Mouse (Mus musculus): Measurements from ENCODE around the gene Cnksr3. TPM values are rescaled to one million over a fixed set of nuclear protein-coding genes. Genes with fewer than 3 reads are reported as not detected.

The Cnksr3 gene
- total RNA-seq (2021), result 10 to 100 TPM; 20.0 to 20.8 TPM

DNA sequence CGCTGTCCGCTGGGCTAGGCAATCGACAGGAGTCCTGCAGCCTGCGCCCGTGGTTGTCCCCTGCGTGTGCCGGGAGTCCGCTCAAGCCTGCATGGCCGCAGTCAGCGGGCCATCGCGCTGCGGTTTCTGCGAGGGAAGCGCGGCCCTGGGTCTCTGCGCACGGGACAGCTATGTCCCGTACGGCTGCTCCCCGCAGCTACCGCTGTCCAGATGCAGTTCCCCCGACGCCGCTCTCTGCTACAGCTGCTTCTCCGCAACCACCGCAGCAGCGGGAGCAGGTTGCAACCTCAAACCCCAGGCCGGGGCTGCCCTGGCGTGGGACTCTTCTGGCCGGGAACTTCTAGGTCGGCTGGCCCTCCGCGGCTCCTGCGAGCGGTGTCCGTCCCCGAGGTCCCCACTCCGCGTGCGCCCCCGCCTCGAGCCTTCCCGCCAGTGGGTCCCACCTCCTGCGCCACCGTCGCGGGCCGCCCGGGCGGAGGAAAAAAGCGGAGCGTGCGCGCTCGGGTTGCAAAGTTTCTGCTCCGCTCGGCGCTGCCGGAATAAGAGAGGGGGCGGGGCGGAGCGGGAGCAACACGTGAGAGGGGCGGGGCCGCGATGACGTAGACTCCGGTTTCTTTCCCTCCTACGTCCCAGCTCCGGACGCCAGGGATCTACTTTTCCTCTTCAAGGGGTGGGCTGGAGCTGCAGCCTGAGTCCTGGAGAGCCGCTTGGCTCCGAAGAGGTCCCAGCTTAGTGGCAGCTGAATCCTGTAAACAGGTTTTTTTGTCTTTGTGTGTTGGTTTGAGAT is at the start of gene Cnksr3:
Gene Cnksr3 (minus strand): TSS at position 542 of the 787 bp plus-strand sequence.
- intact Hi-C loops (cut with DNase I), result loop anchor here (5.0 kb wide), 4 partner anchors 65 to 135 kb away; no protein-coding TSS in a partner anchor
- DNase-seq (ENCODE audit: low spot score), result peak; percentile 93

DNA sequence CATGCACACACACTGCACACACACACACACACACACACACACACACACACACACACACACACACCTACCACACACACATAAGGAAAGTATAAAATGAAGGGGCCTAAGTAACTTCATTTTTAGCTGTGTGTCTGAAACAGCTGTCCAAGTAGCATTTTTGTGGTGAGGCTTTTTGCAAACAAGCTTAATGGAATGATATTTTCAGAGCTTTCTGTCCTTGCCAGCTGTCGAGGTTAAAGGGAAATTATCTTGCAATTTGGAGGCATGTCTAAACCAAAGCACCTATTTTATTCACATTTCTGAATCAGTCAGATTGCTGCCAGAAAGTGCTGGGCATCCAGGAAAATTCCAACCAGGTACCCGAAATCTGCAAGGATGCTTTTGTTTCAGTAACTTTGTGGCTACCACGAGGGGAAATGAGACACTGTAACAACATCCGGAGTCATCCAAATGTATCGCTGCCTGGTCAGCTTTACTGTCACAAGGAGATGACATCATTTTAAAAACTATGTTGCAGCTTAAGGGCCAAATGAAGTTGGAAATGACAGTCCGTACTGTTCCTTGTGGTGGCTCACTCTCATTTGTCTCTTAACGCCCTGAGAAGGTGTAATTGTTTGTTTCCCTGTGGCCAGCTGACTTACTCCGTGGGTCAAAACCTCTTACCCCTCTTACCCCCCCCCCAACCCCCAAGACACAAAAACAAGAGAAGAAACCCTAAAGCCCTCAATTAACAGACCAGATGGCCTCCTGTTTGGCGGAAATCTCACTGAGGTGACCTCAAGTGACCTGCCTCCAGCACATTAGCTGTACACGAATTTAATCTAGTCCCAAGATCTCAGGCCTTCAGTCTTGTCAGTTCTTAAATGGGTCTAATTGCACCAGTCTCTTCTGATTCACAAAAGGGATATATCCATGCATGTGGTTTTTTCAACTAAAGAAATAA is 48.4 kb upstream of the Cnksr3 start:
- intact Hi-C loops (cut with DNase I), result no loop called here
- DNase-seq (ENCODE audit: low spot score), result no peak

DNA sequence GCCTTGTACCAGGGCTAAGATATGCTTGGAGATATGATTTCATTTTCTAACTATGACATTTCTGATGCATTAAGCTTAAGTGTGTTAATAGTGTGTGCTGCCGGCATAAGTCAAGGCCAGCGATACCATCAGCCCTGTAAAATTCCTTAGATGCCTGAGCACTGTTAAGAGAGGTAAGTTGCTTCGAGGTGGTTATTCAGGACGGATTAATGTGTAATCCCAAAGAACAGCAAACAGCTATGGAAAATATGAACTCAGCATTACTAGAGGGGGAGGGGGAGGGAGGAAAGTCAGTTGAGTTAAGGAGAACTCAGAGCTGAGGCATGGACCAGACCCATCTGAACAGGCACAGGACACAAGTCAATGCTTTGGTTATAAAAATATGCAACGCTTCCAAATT is 46.6 kb upstream of the Cnksr3 start:
- intact Hi-C loops (cut with DNase I), result no loop called here
- no peak for DNase-seq (ENCODE audit: low spot score)

DNA sequence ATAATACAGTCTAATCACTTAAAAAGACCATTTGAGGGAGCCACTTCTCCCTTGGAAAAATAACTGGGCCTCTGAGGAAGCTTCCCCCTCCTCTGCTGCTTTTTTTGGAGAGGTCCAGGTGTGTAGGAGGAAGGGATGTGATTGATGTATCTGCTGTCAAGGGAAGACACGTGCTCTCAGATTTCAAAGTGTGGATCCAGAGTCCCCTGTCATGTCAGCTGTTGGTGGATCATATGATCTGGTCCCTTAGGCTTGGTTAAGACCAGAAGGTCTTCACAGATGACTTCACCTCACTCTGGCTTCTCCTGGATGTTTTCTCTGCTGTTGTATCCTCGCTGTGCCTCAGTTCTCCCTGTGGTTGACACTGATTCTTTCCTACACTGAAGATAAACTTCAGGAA is 38.4 kb upstream of the Cnksr3 start:
- intact Hi-C loops (cut with DNase I), result no loop called here
- DNase-seq (ENCODE audit: low spot score), result no peak

DNA sequence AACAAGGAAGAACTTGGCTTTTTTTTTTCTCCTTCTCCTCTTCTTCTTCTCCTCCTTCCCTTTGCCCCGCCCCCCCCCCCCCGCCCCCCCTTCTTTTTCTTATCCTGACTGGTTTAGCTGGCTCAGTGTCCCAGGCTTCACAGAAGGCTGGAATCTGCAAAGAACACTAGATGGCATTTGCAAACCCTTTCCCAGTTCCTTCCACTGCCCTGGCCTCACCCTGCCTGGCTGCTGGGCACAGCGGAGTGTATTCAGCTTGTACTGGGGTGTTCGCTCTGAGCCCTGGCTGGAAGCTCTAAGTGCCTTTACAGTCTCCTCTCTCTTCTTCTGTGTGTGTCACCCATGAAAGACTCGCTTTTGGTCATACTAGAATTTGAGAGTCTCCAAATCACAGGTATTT is 22.6 kb upstream of the Cnksr3 start:
- intact Hi-C loops (cut with DNase I), result no loop called here
- DNase-seq (ENCODE audit: low spot score), result no peak

DNA sequence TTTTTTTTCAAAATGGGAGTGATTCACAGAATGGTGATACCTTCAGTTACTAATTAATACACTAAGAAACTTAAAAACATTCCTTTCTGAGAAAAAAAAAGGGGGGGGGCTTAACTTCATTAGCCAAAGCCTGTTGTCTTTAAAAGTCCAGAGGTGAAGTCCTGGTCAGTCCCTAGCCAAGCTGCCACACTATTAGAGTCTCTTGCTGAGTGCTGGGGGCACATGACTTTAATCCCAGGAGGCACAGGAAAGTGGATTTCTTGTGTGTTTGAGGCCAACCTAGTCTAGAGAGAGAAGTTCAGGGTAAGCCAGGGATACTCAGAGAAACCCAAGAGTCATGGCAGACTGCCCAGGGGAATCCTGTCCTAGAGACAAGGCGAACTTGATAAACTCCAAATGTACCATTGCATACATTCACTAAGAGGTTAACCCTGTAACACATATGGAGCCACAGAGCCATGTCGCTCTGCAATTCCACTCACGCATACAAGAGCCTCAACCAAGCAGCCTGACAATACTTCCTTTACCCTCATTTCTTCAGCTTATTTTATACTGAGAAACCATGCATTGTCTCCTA is 5.6 kb upstream of the Cnksr3 start:
- intact Hi-C loops (cut with DNase I), result loop anchor here (5.0 kb wide), 1 partner anchor 105 kb away; no protein-coding TSS in a partner anchor
- no peak for DNase-seq (ENCODE audit: low spot score)

DNA sequence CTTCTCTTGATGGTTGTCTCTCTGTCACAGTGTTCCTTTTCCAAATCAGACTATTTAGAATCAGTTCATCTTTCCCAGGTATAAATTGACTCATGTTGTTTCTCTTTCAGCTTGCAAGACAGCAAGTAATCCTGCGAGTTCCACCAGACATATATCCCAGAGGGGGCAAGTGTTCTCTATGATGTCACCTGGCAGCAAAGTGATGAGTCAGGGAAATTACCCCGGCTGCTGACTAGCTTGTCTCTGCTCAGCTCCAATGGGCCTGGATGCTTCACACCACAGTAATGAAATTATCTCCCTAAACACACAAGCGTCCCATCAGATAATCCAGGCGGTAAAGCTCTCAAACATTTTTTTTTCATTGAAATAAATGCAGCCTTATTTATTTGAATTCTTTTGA is 2.7 kb upstream of the Cnksr3 start:
- DNase-seq (ENCODE audit: low spot score), result no peak
- intact Hi-C loops (cut with DNase I), result loop anchor here (5.0 kb wide), 5 partner anchors 63 to 137 kb away; no protein-coding TSS in a partner anchor

DNA sequence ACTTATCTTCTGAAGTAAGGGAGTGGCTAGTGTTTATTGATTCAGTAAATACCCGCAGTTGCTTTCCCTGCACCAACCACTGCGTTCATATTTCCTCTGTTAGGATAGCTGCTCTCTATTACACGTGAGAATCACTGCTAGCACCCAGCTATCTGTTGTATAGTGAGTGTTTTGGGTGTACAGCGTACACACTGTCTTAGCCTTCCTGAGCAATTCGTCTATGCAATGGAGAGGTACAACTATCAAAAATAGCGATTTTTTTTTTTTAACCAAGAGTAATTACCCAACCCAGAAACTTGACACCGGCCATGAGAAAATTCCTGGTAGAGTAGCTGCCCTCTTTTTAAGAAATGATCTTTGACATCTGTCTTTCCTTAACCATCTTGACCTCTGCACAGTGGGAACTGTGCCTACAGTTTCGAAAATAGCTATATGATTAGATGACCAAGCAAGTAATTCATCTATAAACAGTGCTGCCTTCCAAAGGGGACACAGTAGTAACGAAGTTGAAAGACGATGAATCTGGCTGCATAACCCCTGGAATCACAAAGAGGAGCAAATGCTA is 1.1 kb upstream of the Cnksr3 start:
- DNase-seq (ENCODE audit: low spot score), result no peak
- intact Hi-C loops (cut with DNase I), result loop anchor here (5.0 kb wide), 4 partner anchors 64 to 136 kb away; no protein-coding TSS in a partner anchor

DNA sequence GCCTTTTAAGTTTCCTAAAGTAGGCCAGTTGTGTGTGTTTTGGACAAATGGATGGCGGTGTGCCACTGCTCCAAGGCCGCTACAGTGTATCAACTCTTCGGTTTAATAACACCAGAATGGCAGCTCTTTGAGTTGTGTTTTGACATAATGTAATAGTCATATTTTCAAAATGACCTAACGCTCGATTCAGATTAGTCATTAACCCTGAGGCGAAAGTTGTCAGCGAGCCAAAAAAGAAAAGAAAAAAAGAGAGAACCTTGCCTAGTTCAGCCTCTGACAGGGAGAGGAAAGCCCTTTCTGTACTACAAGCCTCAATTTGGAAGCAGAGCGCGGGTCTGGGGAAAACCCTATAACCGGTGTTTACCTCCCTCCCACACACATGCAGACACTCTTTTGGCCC is 500 bp upstream of the Cnksr3 start:
- DNase-seq (ENCODE audit: low spot score), result no peak
- intact Hi-C loops (cut with DNase I), result loop anchor here (5.0 kb wide), 4 partner anchors 65 to 135 kb away; no protein-coding TSS in a partner anchor

DNA sequence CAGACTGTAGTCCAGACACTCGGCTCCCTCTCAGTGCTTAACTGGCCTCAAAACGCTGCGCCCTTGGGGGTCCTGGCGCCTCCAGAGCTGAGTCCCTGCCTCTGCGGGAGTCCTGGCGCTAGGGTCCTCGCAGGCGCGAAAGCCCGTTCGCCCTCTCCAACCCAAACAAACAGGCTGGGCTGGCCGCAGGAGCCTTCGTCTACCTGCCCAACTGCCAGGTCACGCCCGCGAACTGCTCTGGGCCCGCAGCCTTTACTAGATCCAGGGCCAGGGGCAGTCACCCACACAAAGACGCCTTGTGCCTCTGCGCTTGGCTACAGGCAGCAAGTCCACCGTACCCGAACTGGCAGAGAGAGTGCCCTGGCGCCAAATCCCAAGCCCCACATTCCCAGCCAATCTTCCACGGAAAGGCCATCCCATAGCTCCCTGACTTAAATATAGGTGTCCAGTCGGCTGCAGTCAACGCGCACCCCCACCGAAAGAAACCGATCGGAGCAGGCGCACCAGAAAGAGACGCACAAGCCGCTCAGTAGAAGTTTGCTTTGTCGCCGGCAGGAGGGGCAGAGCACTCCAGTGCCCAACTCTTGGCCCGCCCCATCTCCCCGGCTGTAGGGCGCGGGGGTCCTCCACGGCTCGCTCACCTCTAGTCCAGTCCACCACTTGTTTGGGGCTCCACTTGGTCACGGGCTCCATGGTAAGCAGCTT is 894 bp downstream of the Cnksr3 start:
- intact Hi-C loops (cut with DNase I), result loop anchor here (5.0 kb wide), 4 partner anchors 66 to 134 kb away; no protein-coding TSS in a partner anchor
- DNase-seq (ENCODE audit: low spot score), result peak; percentile 64

DNA sequence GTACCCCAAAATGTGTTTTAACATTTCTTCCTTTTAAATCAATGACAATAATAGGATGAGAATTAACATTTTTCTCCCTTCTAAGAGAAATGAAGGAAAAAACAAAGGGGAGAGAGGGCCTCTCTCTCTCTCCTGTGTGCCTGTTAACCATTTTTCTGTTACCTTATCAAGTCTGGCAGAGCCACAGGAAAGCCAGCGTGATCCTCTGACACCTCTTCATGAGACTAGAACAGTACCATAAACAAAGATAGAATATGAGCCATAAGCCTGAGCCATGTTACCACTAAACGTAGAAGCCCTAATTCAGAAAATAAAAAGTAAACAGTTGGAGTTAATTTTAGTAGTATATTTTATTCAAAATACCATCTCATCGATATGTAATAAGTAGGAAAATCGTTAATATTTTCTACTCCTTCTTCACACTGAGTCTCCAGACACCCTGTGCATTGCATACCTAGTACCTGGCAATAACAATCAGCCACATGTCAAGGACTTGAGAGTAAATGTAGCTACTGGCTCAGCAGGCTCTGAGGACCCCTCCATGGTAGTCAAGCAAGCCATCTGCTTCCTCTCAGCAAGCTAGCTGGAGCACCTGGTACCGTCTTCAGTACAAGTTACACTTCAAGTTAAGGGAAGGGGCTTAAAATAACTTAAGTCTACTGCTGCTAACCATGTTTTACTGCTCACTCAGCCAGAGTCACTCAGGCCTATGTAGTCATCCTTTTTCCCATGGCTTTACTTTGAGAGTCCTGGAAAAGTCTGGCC is 2.2 kb downstream of the Cnksr3 start:
- no peak for DNase-seq (ENCODE audit: low spot score)
- intact Hi-C loops (cut with DNase I), result loop anchor here (5.0 kb wide), 5 partner anchors 53 to 133 kb away; no protein-coding TSS in a partner anchor

DNA sequence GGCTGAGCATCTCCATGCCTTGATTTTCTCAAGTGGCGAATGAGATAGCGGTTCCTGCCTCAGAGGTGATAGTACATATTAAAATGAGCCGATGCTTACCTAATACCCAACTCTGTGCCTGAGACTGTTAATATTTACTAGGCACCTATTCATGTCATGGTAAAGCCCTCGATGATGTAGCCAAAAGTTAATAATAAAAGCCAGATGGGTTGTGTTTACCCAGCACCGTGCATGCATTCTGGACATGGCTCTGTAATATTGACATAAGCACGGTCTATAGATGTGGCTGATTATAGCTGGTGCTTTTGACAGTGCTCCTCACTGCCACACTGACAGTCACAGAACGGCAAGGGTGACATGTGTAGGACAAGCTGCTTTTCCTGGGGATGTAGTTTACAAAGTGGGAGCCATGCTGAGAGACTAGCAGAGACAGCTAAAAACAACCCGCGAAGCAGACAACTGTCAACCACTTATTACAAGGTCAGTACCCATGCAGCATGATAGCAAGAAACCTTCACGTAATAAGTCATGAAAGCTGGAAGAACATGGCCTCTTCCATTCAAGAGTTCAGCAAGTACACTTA is 3.1 kb downstream of the Cnksr3 start:
- no peak for DNase-seq (ENCODE audit: low spot score)

DNA sequence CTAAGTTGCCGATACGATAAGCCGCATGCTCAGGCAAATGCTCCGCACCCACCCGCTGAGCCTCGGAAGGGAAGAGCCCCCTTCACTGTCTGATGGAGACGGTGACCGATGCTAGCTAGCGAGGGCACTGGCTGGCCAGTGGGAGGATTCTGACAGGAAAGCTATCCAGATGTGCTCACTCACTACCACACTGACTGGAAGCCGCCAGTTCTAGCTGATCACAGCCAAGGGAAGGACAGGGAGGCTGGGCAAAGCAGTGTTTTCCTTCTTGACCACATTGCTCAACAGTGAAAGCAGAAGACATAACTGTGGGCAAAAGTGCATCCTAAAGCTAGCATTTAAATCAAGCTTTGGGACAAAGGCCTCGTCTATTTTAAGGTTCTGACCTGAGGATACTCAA is 4.7 kb downstream of the Cnksr3 start:
- intact Hi-C loops (cut with DNase I), result loop anchor here (5.0 kb wide), 1 partner anchor 50 kb away; no protein-coding TSS in a partner anchor
- DNase-seq (ENCODE audit: low spot score), result no peak

More for the DNA sequence above, 3.1 kb downstream of the Cnksr3 start:
- intact Hi-C loops (cut with DNase I), result loop anchor here (5.0 kb wide), 1 partner anchor 52 kb away; no protein-coding TSS in a partner anchor

DNA sequence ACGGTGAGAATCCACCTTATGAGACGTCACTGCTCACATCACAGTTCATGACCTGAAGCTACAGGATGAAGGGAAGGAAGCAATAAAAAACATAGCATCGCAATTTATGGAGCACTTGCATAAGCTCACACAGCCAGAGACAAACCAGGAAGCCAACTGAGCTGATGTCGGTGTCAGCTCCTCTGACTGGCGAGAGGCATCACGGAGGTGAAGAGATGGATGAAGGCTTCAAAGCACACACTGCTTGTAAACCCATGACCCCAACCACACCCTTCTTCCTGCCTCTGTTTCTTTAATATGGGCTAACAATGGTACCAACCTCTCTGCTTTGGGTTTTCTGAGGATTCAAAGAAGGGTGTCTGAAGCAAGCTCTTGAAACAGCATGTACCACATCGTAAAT is 5.5 kb downstream of the Cnksr3 start:
- no peak for DNase-seq (ENCODE audit: low spot score)
- intact Hi-C loops (cut with DNase I), result loop anchor here (5.0 kb wide), 1 partner anchor 49 kb away; no protein-coding TSS in a partner anchor

DNA sequence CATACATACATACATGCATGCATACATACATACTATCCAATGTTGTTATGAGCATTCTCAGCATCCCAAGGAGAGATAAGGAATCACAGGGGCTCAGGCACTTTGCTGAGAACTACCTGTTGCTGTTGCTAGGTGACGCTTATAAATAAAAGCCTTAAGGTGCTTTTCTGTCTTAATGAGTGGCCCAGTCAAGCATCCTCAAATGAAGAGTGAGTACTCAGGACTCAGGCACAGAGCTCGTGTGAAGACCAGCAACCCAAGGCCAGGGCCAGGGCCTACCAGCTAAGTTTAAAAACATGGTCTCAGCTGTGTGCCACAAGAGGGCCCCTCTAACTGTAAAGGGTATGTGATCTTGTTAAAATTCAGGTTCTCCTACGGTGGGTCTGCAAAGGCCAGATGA is 6.5 kb downstream of the Cnksr3 start:
- intact Hi-C loops (cut with DNase I), result loop anchor here (5.0 kb wide), 1 partner anchor 48 kb away; no protein-coding TSS in a partner anchor
- DNase-seq (ENCODE audit: low spot score), result no peak

DNA sequence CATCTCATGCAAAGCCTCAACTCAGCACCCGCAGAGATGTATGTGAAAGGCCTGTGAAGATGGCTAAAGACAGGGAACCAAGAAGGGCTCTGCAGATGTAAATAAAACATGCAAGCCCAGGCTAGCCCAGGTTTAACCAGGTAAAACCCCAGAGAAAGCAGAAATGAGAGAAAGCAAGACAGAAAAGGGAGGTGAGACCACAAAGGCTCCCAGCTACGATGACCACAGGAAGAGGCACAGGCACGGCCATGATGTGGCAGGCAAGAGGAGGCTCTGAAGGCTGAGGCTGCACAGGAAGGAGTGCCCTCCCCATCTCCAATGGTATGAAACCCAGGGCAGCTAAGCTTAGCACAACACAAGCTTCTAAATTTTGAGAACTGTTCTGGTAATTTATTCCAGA is 7.1 kb downstream of the Cnksr3 start:
- DNase-seq (ENCODE audit: low spot score), result no peak
- intact Hi-C loops (cut with DNase I), result loop anchor here (5.0 kb wide), 1 partner anchor 48 kb away; no protein-coding TSS in a partner anchor

DNA sequence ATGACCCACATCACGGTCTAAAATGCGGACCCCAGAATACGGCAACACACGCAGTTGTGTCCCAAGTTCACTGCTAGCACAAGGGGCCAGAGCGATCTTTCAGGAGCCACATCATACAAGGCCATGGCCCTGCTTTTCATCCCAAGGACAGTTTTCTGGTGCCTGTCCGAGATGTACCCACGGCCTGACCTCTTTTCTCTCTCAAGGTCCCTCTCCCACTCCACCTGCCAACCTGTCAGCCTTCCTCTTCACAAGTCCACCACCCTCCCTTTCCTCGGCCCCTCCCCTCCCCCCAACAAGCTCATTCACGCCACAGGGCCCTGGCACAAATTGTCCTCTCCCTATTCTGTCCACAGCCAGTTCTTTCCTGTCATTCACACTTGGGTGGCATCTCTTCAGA is 9.5 kb downstream of the Cnksr3 start:
- DNase-seq (ENCODE audit: low spot score), result no peak
- intact Hi-C loops (cut with DNase I), result no loop called here

DNA sequence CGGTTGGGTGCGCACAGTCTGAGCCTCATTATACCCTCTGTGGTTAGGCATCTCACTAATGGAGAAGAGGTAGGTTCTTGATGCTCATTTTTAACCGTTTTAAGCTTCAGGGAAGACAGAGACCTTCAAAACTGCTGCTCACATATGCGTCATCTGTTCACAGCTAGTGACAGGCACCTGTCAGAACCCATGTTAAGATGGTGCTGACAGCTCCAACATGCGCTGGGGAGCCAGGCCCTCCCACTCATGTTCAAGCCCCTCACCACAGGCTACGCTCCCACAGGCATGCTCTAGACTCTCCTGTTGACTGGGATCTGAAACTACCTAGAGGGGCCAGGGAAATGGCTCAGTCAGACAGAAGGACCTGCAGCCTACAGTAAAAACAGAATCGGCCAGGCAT is 11.4 kb downstream of the Cnksr3 start:
- intact Hi-C loops (cut with DNase I), result no loop called here
- DNase-seq (ENCODE audit: low spot score), result no peak
